Mouse (Mus musculus) small intestine, adult 2 months (tissue): ENCODE results near the gene Grip2.

Experiments
- CTCF ChIP-seq: fragments of 200-500 bp; IDR thresholded peaks from 2 replicates; pipeline ENCODE4 v1.5.1; 2012; ENCODE audit warnings: low read depth, mild to moderate bottlenecking, control low read depth, inconsistent platforms, low read length, moderate library complexity, mixed read lengths; ENCODE audit not compliant: insufficient replicate concordance, insufficient read length; ENCODE audit errors: extremely low read depth
- POLR2A ChIP-seq: fragments of 200-500 bp; IDR thresholded peaks from 2 replicates; pipeline ENCODE4 v1.6.1; 2012; ENCODE audit warnings: low read depth, mild to moderate bottlenecking, control low read depth, inconsistent platforms, low read length, moderate library complexity

DNA sequence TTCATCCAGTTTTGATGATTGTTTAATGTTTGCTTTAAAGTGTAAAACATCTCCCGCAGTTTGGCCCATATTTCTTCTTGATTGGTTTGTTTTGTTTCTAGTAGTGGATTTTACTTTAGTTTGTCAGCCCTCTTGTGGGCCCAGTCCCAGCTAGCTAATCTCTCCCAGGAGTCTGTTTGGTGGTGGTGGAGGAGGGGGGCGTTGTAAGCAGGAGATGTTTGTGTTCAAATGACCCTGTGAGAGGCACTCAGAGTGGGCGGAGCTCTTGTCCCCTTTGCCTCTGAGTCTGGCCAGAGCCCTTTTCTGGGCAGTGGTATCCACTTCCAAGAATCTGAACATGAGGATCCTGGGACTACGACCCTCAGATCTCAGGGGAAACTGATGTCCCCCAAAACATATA lies 83.2 kb downstream of the Grip2 start:
- no peak for TF ChIP-seq CTCF
- no peak for TF ChIP-seq POLR2A
